Mouse (Mus musculus): ENCODE results near the gene Gm17409.

Gm17409 gene

GRCm38 (mm10) chr2:58469816-58470215 is at the start of gene Gm17409:
Gm17409 (plus strand) TSS chr2:58470116.
- no peak for DNase-seq (ENCODE audit: low read depth)

- DNase-seq (ENCODE audit: low read depth) = no peak
Measured at GRCm38 (mm10) chr2:58423319-58423718, 46.6 kb upstream of the Gm17409 start.

GRCm38 (mm10) chr2:58425436-58426004 is 44.4 kb upstream of the Gm17409 start:
- no peak for DNase-seq (ENCODE audit: low read depth)

GRCm38 (mm10) chr2:58432211-58432610 is 37.7 kb upstream of the Gm17409 start:
- no peak for DNase-seq (ENCODE audit: low read depth)

- no peak for DNase-seq (ENCODE audit: low read depth)
Measured at GRCm38 (mm10) chr2:58433317-58433716, 36.6 kb upstream of the Gm17409 start.

- no peak for DNase-seq (ENCODE audit: low read depth)
Measured at GRCm38 (mm10) chr2:58434438-58434837, 35.5 kb upstream of the Gm17409 start.

- no peak for DNase-seq (ENCODE audit: low read depth)
Measured at GRCm38 (mm10) chr2:58435507-58435906, 34.4 kb upstream of the Gm17409 start.

- DNase-seq (ENCODE audit: low read depth) = no peak
Measured at GRCm38 (mm10) chr2:58436911-58437310, 33.0 kb upstream of the Gm17409 start.

- DNase-seq (ENCODE audit: low read depth) = no peak
Measured at GRCm38 (mm10) chr2:58443163-58443562, 26.8 kb upstream of the Gm17409 start.

GRCm38 (mm10) chr2:58447001-58447400 is 22.9 kb upstream of the Gm17409 start:
- DNase-seq (ENCODE audit: low read depth) = no peak

GRCm38 (mm10) chr2:58454095-58454865 is 15.6 kb upstream of the Gm17409 start:
- no peak for DNase-seq (ENCODE audit: low read depth)

- DNase-seq (ENCODE audit: low read depth) = no peak
Measured at GRCm38 (mm10) chr2:58456843-58457487, 13.0 kb upstream of the Gm17409 start.

GRCm38 (mm10) chr2:58457488-58457865 is 12.4 kb upstream of the Gm17409 start:
- no peak for DNase-seq (ENCODE audit: low read depth)

GRCm38 (mm10) chr2:58458820-58459371 is 11.0 kb upstream of the Gm17409 start:
- peak; percentile 39 for DNase-seq (ENCODE audit: low read depth)

GRCm38 (mm10) chr2:58470290-58470689 is 374 bp downstream of the Gm17409 start:
- DNase-seq (ENCODE audit: low read depth) = no peak

- DNase-seq (ENCODE audit: low read depth) = no peak
Measured at GRCm38 (mm10) chr2:58475578-58475977, 5.7 kb downstream of the Gm17409 start.

- peak; percentile 48 for DNase-seq (ENCODE audit: low read depth)
Measured at GRCm38 (mm10) chr2:58476956-58477715, 7.2 kb downstream of the Gm17409 start.

GRCm38 (mm10) chr2:58478144-58478543 is 8.2 kb downstream of the Gm17409 start:
- no peak for DNase-seq (ENCODE audit: low read depth)

- no peak for DNase-seq (ENCODE audit: low read depth)
Measured at GRCm38 (mm10) chr2:58479536-58479935, 9.6 kb downstream of the Gm17409 start.

- DNase-seq (ENCODE audit: low read depth) = no peak
Measured at GRCm38 (mm10) chr2:58480764-58481163, 10.8 kb downstream of the Gm17409 start.

- peak; percentile 28 for DNase-seq (ENCODE audit: low read depth)
Measured at GRCm38 (mm10) chr2:58481450-58482100, 11.7 kb downstream of the Gm17409 start.
